Mouse (Mus musculus): Measurements from ENCODE around the gene Npas2. TPM values are rescaled to one million over a fixed set of nuclear protein-coding genes. Genes with fewer than 3 reads are reported as not detected.

Gene Npas2
- total RNA-seq (2012; rRNA removed) (not detected in 2 replicates), polyA plus RNA-seq (2012; ENCODE audit: insufficient read depth in 1 of 2, insufficient read length in 2 of 2, low read depth in 1 of 2, low replicate concordance in 2 of 2, missing spikeins in 1 of 2) (not detected)

- TF ChIP-seq USF1 (IDR thresholded peaks at IDR 0.05; ENCODE audit: low read depth, low read length) (no peak), MAFK (IDR thresholded peaks at IDR 0.05; ENCODE audit: borderline replicate concordance, low read depth, low read length) (no peak), HCFC1 (IDR thresholded peaks at IDR 0.05; ENCODE audit: low read depth, low read length) (no peak), CHD1 (IDR thresholded peaks at IDR 0.05; ENCODE audit: low read depth, low read length) (no peak), POLR2A (IDR thresholded peaks at IDR 0.05; ENCODE audit: control insufficient read depth in 1 of 2, insufficient read depth in 1 of 2, low read depth in 1 of 2, low read length in 2 of 2, poor library complexity in 1 of 2) (no peak), ZC3H11A (IDR thresholded peaks at IDR 0.05; ENCODE audit: low read depth, low read length) (no peak)
Measured at GRCm38 (mm10) chr1:39192997-39193861, at the start of gene Npas2. Npas2 (plus strand) TSS chr1:39193731.

GRCm38 (mm10) chr1:39156778-39157177, 36.8 kb upstream of the Npas2 start:
- TF ChIP-seq MAX (IDR thresholded peaks at IDR 0.05; ENCODE audit: low read length): no peak
- TF ChIP-seq USF1 (IDR thresholded peaks at IDR 0.05; ENCODE audit: low read depth, low read length): no peak
- no peak for TF ChIP-seq KAT2A (conservative IDR thresholded peaks at IDR 0.05; ENCODE audit: low read depth, low read length)
- TF ChIP-seq POLR2AphosphoS5 (IDR thresholded peaks at IDR 0.05; ENCODE audit: borderline replicate concordance, low read depth, low read length): no peak
- TF ChIP-seq E2F4 (IDR thresholded peaks at IDR 0.05; ENCODE audit: borderline replicate concordance, low read depth, low read length): no peak
- Histone ChIP-seq H3K4me1 (ENCODE audit: control insufficient read depth in 1 of 2, insufficient read depth in 2 of 2, low read length in 2 of 2) (no peaks in the 10 kb centered on the region), H3K27ac (ENCODE audit: control insufficient read depth, low read depth, low read length) (no peak overlapping the region), H3K79me2 (ENCODE audit: control insufficient read depth, insufficient read depth, low read length, poor library complexity) (no peaks in the 10 kb centered on the region), H3K27me3 (ENCODE audit: control insufficient read depth in 1 of 2, insufficient read depth in 2 of 2, low read length in 2 of 2) (no peaks in the 10 kb centered on the region), H3K4me3 (ENCODE audit: control insufficient read depth in 1 of 2, insufficient read depth in 1 of 2, low read depth in 2 of 2, low read length in 2 of 2) (no peak overlapping the region), H3K9me3 (replicated peaks; ENCODE audit: insufficient read depth, low read length) (no peaks in the 10 kb centered on the region), H3K9ac (ENCODE audit: control insufficient read depth, low read depth, low read length, poor library complexity, severe bottlenecking) (no peak overlapping the region), H3K36me3 (ENCODE audit: control insufficient read depth in 1 of 2, insufficient read depth in 2 of 2, low read length in 2 of 2) (no peaks in the 10 kb centered on the region)
- no peak for DNase-seq (ENCODE audit: low read depth, low spot score)

More at GRCm38 (mm10) chr1:39192997-39193861, at the start of gene Npas2:
- no peaks in the 10 kb centered on the region for H3K4me1 ChIP-seq (ENCODE audit: control insufficient read depth in 1 of 2, insufficient read depth in 2 of 2, low read length in 2 of 2)
- no peak within 1 kb of the TSS for H3K27ac ChIP-seq (ENCODE audit: control insufficient read depth, low read depth, low read length)
- no peak within 1 kb of the TSS for H3K4me3 ChIP-seq (ENCODE audit: control insufficient read depth in 1 of 2, insufficient read depth in 1 of 2, low read depth in 2 of 2, low read length in 2 of 2)
- H3K79me2 ChIP-seq (ENCODE audit: control insufficient read depth, insufficient read depth, low read length, poor library complexity): no peaks in the 10 kb centered on the region
- DNase-seq (ENCODE audit: low read depth, low spot score): no peak
- H3K36me3 ChIP-seq (ENCODE audit: control insufficient read depth in 1 of 2, insufficient read depth in 2 of 2, low read length in 2 of 2): no peaks in the 10 kb centered on the region
- H3K9me3 ChIP-seq (replicated peaks; ENCODE audit: insufficient read depth, low read length): no peaks in the 10 kb centered on the region
- no peak within 1 kb of the TSS for H3K9ac ChIP-seq (ENCODE audit: control insufficient read depth, low read depth, low read length, poor library complexity, severe bottlenecking)
- H3K27me3 ChIP-seq (ENCODE audit: control insufficient read depth in 1 of 2, insufficient read depth in 2 of 2, low read length in 2 of 2): no peaks in the 10 kb centered on the region

DNA sequence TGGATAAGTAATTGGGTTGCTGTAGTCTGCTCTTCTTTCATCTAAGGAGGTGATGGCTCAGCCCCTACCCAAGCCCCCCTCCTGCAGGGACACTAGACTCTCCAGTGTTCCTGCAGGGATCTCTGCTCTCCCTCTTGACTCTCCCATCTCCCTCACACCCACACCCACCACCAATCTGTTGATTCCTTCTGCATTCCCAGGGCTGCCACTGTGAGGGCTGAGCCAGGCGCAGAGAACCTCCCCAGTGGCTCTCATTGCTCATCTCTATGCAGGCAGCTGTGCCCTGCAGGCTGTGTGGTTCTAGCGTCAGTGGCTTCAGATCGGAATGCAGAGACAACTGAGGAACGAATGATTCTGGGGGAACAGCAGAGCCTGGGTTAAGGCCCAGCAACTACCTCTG, 33.4 kb upstream of the Npas2 start:
- no peak overlapping the region for H3K4me3 ChIP-seq (ENCODE audit: control insufficient read depth in 1 of 2, insufficient read depth in 1 of 2, low read depth in 2 of 2, low read length in 2 of 2)
- no peaks in the 10 kb centered on the region for H3K4me1 ChIP-seq (ENCODE audit: control insufficient read depth in 1 of 2, insufficient read depth in 2 of 2, low read length in 2 of 2)
- no peak overlapping the region for H3K27ac ChIP-seq (ENCODE audit: control insufficient read depth, low read depth, low read length)
- H3K9ac ChIP-seq (ENCODE audit: control insufficient read depth, low read depth, low read length, poor library complexity, severe bottlenecking): no peak overlapping the region
- H3K79me2 ChIP-seq (ENCODE audit: control insufficient read depth, insufficient read depth, low read length, poor library complexity): no peaks in the 10 kb centered on the region
- TF ChIP-seq MAX (IDR thresholded peaks at IDR 0.05; ENCODE audit: low read length): no peak
- TF ChIP-seq SMC3 (IDR thresholded peaks at IDR 0.05; ENCODE audit: low read depth, low read length): no peak
- no peak for TF ChIP-seq TAL1 (IDR thresholded peaks at IDR 0.05; ENCODE audit: low read length)
- TF ChIP-seq MYB (IDR thresholded peaks at IDR 0.05; ENCODE audit: low read depth, low read length): no peak
- TF ChIP-seq MAFK (IDR thresholded peaks at IDR 0.05; ENCODE audit: borderline replicate concordance, low read depth, low read length): no peak
- TF ChIP-seq HCFC1 (IDR thresholded peaks at IDR 0.05; ENCODE audit: low read depth, low read length): no peak
- TF ChIP-seq CTCF (IDR thresholded peaks at IDR 0.05 in 2 of 3, conservative IDR thresholded peaks at IDR 0.05 in 1 of 3; ENCODE audit: control insufficient read depth in 1 of 3, insufficient read depth in 1 of 3, low read depth in 2 of 3, low read length in 3 of 3, poor library complexity in 1 of 3, severe bottlenecking in 1 of 3): no peak
- TF ChIP-seq ELF1 (IDR thresholded peaks at IDR 0.05; ENCODE audit: low read depth, low read length): no peak
- no peak for TF ChIP-seq USF1 (IDR thresholded peaks at IDR 0.05; ENCODE audit: low read depth, low read length)
- no peak for TF ChIP-seq E2F4 (IDR thresholded peaks at IDR 0.05; ENCODE audit: borderline replicate concordance, low read depth, low read length)
- no peak for TF ChIP-seq MEF2A (IDR thresholded peaks at IDR 0.05; ENCODE audit: extremely low read depth, insufficient replicate concordance, low read depth, low read length, poor library complexity, severe bottlenecking)
- no peak for TF ChIP-seq UBTF (IDR thresholded peaks at IDR 0.05; ENCODE audit: borderline replicate concordance, insufficient read depth, low read depth, low read length)
- no peak for TF ChIP-seq CHD1 (IDR thresholded peaks at IDR 0.05; ENCODE audit: low read depth, low read length)
- TF ChIP-seq GATA1 (IDR thresholded peaks at IDR 0.05; ENCODE audit: low read depth, low read length): no peak
- no peak for TF ChIP-seq RCOR1 (IDR thresholded peaks at IDR 0.05; ENCODE audit: low read depth, low read length)
- TF ChIP-seq MXI1 (IDR thresholded peaks at IDR 0.05; ENCODE audit: low read depth, low read length): no peak
- TF ChIP-seq MAZ (IDR thresholded peaks at IDR 0.05; ENCODE audit: low read depth, low read length): no peak
- DNase-seq (ENCODE audit: low read depth, low spot score): no peak
- no peaks in the 10 kb centered on the region for H3K36me3 ChIP-seq (ENCODE audit: control insufficient read depth in 1 of 2, insufficient read depth in 2 of 2, low read length in 2 of 2)
- no peaks in the 10 kb centered on the region for H3K27me3 ChIP-seq (ENCODE audit: control insufficient read depth in 1 of 2, insufficient read depth in 2 of 2, low read length in 2 of 2)
- H3K9me3 ChIP-seq (replicated peaks; ENCODE audit: insufficient read depth, low read length): no peaks in the 10 kb centered on the region

Data from MEL (cell line).